Mouse (Mus musculus) liver, embryonic 14.5 days (tissue): ENCODE data around the gene Dguok.

Experiments used
- CTCF ChIP-seq: IDR thresholded peaks from 2 replicates; pipeline ENCODE4 v1.5.1; 2016; ENCODE audit warnings: antibody characterized with exemption, low read depth, control low read depth
- EP300 ChIP-seq: IDR thresholded peaks from 2 replicates; pipeline ENCODE4 v1.6.1; 2016; ENCODE audit warnings: antibody characterized with exemption, low read depth

- no peak for TF ChIP-seq CTCF
- TF ChIP-seq EP300 = no peak
Measured at GRCm38 (mm10) chr6:83464011-83464410, 42.8 kb downstream of the Dguok start.
